In genomic region chr14:120393441-120393840, GRCm38 (mm10) we compare ENCODE assay signal across 22 mouse cellular contexts.
DNase-seq lines count a peak whose midpoint lies in the region; ATAC-seq and TF ChIP-seq lines count a peak whose summit lies in the region.
"Had no signal": no experiment of that assay in that cellular context is flagged by ENCODE, and none has a peak within 500 bp of the region (broad histone marks: within the 10 kb centered on the region; RNA-seq: fewer than 3 reads in every experiment).

No protein-coding gene starts in this region.

- no peak for TF ChIP-seq CTCF in testis, adult 2 months (IDR thresholded peaks at IDR 0.05; ENCODE audit: control insufficient read depth, insufficient read depth, insufficient replicate concordance, low read depth, low read length)

- H3K27ac ChIP-seq in heart, embryonic 12.5 days (ENCODE audit: poor library complexity, severe bottlenecking): 0 out of 2 replicates have a peak overlapping the region, but pooled peaks have one; percentile 2
- 0 out of 2 replicates have a peak overlapping the region, but pooled peaks have one; percentile 39 for H3K27ac ChIP-seq in testis, adult 2 months (ENCODE audit: control insufficient read depth, insufficient read depth, low read depth, low read length)
- H3K27ac ChIP-seq: embryonic facial prominence, embryonic 13.5 days; embryonic facial prominence, embryonic 15.5 days; forebrain, embryonic 10.5 days; forebrain, embryonic 12.5 days had no signal

- H3K36me3 ChIP-seq in heart, embryonic 12.5 days: peaks cover 56% of the 10 kb centered on the region
- H3K36me3 ChIP-seq in testis, adult 2 months (ENCODE audit: control insufficient read depth, insufficient read depth, low read length): no peaks in the 10 kb centered on the region

- DNase-seq in heart, adult 11 months: peak; percentile 92
- DNase-seq in heart, postnatal 14 days: no peak
- no peak for DNase-seq in heart, postnatal 4 days
- DNase-seq in testis, postnatal 14 days (ENCODE audit: low spot score): no peak
- DNase-seq: adrenal gland, adult 2 months; adrenal gland, postnatal 10 days; adrenal gland, postnatal 25 days; cerebellum, adult 11 months; cerebellum, adult 18-20 months; cerebellum, adult 8-10 months; cerebellum, adult 9-11 months; cerebellum, postnatal 14 days; cerebellum, postnatal 36 days; embryo, embryonic 11 days had no signal

- 77% methylated on average over 8 of the region's 8 CpGs for WGBS in heart, embryonic 12.5 days

- no peak overlapping the region for H3K4me2 ChIP-seq in heart, embryonic 12.5 days
- H3K4me2 ChIP-seq: embryonic facial prominence, embryonic 13.5 days; embryonic facial prominence, embryonic 15.5 days; forebrain, embryonic 12.5 days had no signal

- H3K27me3 ChIP-seq in heart, embryonic 12.5 days (replicated peaks): no peaks in the 10 kb centered on the region
- H3K27me3 ChIP-seq in testis, adult 2 months (ENCODE audit: control insufficient read depth, insufficient read depth, low read length): no peaks in the 10 kb centered on the region
- H3K27me3 ChIP-seq: embryonic facial prominence, embryonic 13.5 days; embryonic facial prominence, embryonic 15.5 days; forebrain, embryonic 12.5 days had no signal

- H3K4me3 ChIP-seq in heart, embryonic 12.5 days: no peak overlapping the region
- H3K4me3 ChIP-seq in testis, adult 2 months (ENCODE audit: control insufficient read depth, low read depth, low read length): no peak overlapping the region
- H3K4me3 ChIP-seq: embryonic facial prominence, embryonic 13.5 days; embryonic facial prominence, embryonic 15.5 days; erythroblast, embryonic 14.5 days; forebrain, embryonic 10.5 days; forebrain, embryonic 12.5 days had no signal

- H3K9me3 ChIP-seq in heart, embryonic 12.5 days (replicated peaks): peaks cover 7% of the 10 kb centered on the region
- H3K9me3 ChIP-seq: embryonic facial prominence, embryonic 13.5 days; embryonic facial prominence, embryonic 15.5 days; forebrain, embryonic 12.5 days had no signal

- no peak for TF ChIP-seq POLR2A in testis, adult 2 months (IDR thresholded peaks at IDR 0.05; ENCODE audit: control insufficient read depth, low read depth, low read length)

- intact Hi-C loops in heart, postnatal 14 days (cut with DNase I): no loop called here

- ATAC-seq in heart, embryonic 12.5 days (ENCODE audit: insufficient number of reproducible peaks, low FRiP score): no peak
- ATAC-seq: forebrain, embryonic 14.5 days had no signal

- H3K4me1 ChIP-seq in heart, embryonic 12.5 days (replicated peaks): peaks cover 23% of the 10 kb centered on the region
- H3K4me1 ChIP-seq in testis, adult 2 months (ENCODE audit: control insufficient read depth, insufficient read depth, low read length): peaks cover 6% of the 10 kb centered on the region

- no peak overlapping the region for H3K9ac ChIP-seq in heart, embryonic 12.5 days
- H3K9ac ChIP-seq: embryonic facial prominence, embryonic 13.5 days; embryonic facial prominence, embryonic 15.5 days; forebrain, embryonic 12.5 days had no signal
